Mouse (Mus musculus) c-Kit-positive CD71-positive TER-119-negative erythroid progenitor cells, embryonic 14.5 days (primary cell): Measurements from ENCODE around the gene Nectin2.
A peak's percentile ranks its signal among the peaks of the same experiment; 100 is the strongest.
"Not testable (repeated sequence)": the region's sequence is repeated elsewhere in the genome, so short reads cannot be mapped to it uniquely, and the experiment has no call there.

Source experiments
- DNase-seq: peaks from one replicate; pipeline ENCODE4 v3.0.0-alpha.2; 2013; ENCODE audit warnings: low read depth

Gene Nectin2

DNA sequence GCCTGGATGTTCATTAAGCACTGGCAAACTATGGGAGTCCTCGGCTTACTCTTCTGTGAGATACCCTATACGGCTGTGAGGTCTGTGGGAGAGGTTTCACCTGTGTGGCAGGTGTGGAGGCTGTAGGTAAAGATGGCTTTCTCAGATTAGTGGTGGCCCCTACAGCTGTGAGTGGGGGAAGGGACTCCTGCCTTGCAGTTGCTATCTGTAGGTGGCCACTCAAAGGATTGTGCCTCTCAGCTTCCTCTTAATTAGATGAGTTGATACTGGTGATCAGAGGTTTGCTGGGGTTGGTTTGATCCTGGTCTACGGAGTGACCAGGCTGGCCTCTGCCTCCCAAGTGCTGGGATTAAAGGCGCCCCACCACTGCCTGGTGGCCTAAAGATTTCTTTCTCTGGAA, 45.8 kb downstream of the Nectin2 start:
- DNase-seq = no peak

DNA sequence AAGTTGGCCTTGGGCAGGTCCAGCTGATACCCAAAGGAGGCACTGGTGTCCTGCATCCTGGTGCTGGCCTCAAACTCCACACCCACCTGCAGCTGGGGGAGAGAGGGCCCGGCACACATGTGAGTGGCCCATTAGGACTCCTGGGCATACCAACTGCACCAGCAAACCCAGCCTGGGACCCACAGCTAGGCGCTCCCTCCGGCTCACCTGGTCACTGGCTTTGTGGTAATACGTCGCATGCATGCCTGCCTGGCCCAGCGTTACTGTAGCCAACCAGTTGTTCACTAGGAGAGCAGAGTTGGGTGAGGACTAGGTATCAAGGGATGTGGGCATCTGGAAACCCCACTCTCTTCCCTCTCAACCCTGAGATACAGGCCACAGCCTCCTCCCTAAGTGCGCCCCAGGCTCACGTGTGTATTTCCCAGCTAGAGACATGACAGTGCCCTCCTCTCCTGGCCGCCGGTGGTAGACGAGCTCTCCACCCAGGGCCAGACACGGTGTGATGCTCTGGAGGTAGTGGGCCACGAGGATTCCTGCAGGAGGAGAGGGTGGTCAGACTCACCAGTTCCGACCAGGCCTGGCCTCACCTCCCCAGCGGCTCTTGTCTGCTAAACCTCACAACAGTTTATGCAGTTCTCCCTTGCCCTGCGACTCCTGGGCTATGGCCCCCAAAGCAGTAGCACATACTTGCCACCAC, 47.3 kb downstream of the Nectin2 start:
- no peak for DNase-seq

DNA sequence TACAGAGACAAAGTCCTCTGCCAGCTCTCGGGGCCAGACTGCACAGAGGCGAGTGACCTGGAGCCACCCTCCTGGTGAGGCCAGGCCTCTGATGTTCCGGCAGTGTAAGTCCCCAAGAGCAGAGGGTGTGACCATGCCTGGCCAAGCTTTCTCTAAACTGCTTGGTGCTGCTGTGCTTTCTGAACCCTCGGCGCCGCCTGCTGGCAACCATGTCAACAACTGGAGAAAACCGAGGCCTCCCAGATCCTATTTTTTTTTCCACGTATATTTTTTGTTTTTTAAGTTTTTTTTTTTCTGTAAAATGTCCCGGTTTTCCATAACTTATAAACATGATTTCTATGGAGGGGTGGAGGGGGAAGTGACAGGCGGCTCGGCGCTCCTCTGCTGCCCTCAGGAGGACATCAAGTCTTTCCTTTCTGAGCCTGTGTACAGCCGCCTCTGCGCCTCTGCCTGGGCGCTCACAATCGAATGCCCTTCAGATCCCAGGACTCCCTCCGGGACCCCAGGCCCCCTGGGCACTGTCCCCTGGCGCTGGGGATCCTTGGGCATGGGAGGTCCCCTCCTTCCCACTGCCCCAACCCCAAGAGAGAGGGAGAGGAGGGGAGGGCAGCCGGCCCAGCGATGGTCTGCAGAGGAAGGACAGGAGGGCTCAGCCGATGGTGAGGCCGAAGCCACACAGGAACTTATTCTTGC, 49.1 kb downstream of the Nectin2 start:
- DNase-seq = peak; percentile 57

DNA sequence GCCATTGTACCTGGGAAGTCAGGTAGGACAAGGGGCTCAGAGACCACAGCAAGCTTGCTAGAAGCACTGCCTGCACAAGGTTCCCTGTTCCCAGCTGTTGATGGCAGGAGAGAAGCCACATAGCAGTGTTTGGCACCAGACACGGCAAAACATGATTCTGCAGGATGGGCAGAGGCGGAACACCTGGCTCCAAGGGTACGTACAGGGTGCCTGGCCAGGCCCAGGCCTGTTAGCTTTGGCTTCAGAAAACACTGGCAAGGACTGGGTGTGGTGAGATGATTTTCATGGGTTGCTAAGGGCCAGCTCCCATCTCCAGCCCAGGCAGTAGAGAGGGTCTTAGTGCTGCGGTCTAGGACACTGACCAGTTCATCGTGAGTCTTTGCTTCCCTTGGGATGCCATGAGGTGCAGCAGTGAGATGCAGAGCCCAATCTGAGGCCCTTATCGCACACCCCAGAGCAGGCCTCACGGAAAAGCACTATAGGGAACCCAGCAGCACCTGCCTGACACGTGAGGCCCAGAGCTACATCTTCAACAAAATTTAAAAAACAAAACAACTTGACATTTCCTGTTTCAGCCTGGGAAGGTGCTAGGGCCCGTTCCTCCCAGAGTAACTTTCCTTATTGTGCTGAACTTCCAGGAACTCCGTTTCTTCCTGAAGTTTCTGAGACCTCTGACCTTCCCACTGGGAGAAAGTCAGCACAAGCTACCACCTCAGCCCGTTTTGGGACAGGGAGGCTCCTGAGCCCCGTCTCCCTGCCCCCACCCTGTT, 49.8 kb downstream of the Nectin2 start:
- no peak for DNase-seq

DNA sequence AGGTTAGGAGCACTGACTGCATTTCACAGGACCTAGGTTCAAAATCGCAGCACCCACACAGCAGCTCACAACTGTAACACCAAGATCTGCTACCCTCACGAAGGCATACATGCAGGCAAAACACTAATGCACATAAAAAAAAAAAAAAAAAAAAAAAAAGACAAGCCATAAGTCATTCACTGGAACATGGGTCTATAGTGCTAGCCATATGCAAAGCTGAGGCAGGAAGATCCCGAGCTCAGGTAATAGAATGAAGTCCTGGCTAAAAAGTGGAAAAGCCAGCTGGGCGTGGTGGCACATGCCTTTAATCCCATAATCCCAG, 50.5 kb downstream of the Nectin2 start:
- no peak for DNase-seq

DNA sequence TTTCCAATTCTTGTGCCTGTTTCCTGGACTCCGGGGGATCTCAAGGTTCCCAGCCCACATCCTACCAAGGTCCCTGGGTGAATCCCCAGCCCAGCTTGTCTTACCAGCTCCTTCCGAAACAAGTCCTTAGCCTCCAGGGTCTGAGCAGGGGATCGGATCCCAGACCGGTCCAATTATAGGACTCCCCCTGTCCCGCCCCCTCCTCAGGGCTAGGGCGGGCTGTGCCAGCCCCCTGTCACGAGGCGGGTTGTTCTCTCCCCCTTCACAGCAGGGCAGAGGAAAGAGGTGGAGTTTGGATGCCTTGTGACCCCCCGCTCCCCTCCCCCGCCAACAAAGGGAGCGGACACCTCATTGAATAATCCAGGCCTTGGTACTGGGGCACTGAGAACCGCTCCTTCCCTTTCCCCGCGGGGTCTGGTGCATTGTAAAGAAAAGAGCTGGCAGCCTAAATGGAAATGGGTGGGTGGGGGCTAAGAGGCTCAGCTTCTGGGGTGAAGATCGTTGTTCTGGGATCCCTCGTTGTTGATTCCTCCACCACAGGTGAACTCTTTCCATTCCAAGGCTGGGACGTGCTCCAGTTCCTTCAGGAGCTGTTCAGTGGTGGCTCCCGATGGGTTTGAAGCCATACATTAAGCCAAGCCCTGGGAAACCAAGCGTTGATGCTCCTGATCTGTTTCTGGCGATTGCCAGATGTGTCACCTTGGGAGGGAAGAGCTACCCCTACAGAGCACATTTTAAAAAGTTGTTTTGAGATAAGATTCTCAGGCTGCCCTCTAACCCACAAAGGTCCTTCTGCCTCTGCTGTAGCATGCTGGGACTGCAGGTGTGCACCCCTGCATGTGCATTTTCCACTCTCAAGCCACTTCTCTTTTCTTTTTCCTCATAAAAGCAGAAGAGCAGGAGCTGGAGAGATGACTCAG, 51.1 kb downstream of the Nectin2 start, which contains the start of gene Apoe:
Gene Apoe (minus strand): TSS at position 282 of the 920 bp plus-strand sequence.
- DNase-seq = no peak

DNA sequence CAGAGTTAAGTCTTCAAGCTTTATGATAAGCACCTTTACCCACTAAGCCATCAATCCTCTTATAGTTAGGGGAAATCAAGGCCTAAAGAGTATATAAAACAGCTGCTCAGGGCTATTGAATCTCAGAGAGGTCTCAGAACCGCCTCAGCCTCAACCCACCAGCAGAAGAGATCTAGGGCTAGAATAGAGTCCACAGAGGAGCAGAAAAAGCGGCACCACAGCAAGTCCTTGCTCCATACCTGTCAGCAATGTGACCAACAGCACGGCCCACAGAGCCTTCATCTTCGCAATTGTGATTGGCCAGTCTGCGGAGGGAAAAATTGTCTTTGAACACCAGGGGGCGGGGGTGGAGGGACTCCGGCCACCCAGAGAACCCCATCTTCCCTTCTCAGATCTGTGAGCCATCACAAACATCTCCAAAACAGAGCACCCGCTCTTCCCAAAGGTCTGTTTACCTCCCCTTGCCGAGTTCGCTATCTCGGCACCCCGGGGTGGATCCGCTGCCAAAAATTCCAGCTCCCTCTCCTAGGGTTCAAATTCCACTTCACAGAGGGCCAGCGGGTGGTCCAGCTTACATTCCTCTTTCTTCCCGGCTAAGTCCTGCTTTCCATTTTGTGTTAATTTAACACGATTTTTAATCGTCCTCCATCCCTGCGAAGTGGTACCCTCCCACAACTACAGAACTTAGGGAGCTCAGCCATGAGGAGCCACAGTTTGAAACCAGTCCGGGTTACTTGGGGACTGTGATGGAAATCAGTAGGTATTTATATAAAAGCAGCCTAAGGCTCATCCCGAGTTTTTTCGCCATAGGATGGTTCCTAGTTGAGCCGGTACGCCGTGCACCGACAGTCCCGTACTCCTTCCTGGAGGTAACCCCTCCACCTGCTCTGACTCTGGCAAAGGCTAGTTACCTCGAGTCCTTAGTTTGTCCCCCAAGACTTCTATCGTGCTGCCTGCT, 52.1 kb downstream of the Nectin2 start:
- no peak for DNase-seq

DNA sequence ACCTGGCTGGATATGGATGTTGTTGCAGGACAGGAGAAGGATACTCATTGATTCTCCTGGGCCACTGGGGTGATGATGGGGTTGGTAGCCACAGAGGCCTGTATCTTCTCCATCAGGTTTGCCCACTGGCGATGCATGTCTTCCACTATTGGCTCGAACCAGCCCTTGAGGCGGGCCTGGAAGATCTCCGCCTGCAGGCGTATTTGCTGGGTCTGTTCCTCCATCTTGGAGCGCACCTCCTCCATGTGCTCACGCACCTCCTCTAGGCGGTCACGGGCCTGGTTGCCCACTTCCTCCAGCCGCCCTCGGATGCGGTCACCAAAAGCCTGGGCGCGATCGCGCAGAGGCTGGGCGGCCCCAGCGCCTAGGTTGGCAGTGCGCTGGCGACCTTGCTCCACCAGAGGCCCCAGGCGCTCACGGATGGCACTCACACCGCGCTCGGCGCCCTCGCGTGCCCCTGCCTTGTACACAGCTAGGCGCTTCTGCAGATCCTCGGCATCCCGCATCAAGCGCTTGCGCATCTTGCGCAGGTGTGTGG, 53.9 kb downstream of the Nectin2 start:
- DNase-seq = no peak

DNA sequence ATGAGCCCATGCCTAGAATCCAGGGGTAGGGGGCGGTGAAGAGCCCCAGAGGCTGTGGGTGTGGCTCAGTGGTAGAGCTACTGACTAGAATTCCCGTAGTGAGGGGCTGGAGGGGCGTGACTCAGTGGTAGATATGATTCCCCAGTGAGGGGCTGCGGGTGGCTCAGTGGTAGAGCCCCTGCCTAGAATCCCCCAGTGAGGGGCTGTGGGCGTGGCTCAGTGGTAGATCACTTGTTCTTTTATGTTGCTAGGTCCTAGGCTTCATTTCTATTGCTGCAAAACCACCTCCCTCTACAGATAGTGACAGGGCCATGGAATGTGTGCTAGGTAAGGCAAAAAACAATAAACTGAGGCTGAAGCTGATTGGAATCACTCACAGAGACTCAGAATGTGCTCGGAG, 54.4 kb downstream of the Nectin2 start:
- no peak for DNase-seq

DNA sequence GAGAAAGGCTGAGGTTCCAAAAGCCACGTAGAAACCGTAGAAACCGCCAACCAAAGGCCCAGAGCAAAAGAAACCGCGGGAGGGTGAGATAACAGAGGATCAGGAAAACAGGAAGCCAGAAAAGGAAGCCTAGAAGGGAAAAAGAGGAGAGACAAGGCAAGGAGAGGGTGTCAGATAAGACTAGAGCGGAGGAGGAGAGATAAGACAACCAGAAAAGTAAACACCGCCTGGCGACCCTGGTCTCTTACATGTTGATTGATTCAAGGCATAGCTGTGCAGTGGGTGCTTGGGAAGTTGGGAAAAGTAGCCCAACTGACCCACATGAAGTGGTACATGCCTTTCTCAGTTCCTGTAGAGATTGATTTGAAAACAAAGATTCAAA, 55.1 kb downstream of the Nectin2 start:
- no peak for DNase-seq

DNA sequence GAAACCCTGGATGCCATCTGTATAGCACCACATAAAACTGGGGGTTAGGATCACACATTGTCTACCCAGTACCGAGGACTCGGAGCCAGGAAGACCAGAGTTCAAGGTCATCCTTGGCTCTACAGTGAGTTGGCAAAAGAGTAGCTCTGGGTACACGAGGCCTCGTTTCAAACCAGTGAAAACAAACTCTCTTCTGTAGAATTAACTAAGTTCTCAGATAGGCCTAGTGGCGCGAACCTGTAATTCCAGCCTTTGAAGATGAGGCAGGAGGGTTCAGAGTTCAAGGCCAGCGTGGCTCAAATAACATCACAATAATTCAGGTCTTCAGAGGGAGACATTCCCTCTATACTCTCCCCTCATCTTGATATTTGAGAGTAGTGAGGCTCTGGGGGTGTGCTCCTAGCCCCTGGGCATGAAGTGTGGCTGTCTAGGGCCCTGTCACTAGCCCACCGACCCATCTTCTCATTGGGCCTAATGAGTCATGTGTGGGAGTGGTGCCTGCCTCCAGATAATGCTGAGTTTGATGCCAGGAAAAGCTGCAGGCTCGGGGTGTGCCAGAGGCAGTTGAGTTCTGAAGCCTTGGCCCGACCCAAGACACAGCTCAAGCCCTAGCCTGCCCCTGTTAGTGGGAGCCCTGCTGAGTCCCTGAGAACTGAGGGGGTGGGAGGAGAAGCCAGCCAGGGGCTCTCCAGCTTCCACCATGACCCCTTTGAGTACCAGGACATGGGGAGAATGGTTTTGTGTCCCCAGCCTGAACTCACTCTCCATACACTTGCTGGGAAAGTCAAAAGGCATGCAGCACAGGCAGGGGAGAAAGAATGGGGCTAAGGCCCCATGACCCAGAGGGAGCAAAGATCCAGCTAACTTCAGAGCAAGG, 55.7 kb downstream of the Nectin2 start:
- no peak for DNase-seq

DNA sequence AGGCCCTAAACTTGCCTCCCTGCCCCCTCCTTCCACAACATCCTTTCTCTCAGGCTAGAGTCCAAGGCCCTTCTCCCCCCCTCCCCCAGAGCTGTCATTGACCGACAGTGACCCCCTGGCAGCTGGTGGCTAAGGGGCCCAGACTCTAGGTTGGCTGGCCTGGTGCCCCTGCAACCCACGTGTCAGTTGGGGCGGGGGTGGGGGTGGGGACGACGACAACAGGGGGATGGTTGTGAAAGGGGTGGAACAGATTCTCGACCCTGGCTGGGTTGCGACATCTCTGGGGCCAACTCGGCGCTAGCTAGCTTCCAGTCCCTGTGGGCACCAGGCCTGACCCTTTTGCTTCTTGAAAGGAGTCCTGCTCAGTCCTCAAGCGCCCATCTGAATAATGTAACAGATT, 56.9 kb downstream of the Nectin2 start:
- no peak for DNase-seq

DNA sequence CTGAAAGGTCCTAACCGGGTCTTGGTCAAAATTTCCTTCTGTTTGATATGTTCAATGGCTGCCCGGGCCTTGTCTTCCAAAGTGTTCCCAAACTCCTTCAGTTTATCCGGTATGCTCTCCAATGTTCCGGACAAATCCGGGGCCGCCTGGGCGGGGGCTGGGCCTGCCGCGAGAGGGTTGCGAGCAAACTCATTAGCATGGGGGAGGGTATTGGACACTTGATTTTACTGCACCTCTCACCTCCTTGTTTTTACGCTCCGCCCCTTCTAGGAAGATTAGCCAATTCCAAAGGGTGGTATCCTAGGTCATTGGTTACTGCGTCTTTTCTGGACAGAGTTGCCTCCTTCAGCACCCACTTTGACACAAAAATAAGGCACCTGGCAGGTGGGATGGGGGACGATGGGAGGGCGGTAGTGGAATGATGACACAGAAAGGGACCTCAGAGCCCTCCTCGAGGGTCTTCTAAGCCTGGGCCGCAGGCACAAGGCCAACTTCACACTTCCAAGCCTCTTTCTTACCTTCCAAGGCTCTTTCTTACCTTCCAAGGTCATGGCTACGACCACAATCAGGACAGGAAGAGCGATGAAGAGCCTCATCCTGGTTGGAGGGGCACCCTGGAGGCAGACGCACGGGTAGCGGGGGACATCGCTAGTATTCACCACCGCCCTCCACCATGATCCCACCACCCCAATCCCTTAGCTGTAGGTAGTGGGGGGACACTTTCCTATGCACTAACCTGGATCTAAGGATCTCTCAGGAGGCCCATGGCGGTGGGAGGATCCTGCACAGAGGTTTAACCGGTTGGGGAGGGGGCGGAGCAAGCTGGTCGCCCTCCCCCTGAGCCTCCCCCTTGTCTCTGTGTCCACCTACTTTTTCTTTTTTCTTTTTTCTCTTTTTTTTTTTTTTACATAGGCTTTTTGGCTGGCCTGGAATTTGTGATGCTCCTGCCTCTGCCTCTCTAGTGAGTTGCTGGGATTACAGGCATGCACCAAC, 58.1 kb downstream of the Nectin2 start, which contains the start of gene Apoc1:
Gene Apoc1 (minus strand): TSS at position 788 of the 993 bp plus-strand sequence.
- DNase-seq = no peak

DNA sequence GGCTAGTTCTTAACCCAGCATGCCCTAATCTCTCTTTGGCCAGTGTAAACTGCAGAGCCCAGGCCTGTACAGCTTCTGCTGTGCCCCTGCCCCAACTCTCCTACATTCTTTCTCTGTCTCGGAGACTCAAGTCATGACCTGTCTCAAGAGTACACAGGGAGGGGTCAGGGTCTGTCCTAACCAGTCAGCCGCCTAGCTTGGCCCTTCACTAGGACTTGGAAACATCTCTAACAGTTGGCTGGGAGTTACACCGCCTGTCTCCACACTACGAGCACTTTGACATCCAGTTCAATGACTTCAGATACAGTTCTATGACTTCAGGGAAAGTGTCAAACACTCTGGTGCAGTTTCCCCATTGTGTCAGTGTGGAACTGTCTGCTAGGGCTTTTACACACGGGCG, 58.8 kb downstream of the Nectin2 start:
- no peak for DNase-seq

DNA sequence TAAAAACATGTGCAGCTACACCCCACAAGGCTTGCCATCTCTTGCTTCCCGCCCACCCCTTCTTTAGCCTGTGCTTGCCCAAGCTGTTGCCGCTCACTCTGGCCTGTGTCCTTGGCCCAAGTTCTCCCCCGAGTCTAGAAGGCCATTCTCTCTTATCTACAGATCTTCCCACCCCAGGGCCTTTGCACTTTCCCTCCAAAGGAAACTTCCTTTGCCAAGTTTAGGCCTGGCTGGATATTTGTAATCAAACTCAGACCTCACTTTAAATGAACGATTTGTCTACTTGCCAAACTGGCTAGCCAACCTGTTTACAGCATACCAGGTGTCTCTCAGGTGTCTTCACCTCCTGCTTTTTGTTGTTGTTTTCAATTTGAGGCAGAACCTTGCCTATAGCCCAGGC, 59.4 kb downstream of the Nectin2 start:
- DNase-seq = no peak

DNA sequence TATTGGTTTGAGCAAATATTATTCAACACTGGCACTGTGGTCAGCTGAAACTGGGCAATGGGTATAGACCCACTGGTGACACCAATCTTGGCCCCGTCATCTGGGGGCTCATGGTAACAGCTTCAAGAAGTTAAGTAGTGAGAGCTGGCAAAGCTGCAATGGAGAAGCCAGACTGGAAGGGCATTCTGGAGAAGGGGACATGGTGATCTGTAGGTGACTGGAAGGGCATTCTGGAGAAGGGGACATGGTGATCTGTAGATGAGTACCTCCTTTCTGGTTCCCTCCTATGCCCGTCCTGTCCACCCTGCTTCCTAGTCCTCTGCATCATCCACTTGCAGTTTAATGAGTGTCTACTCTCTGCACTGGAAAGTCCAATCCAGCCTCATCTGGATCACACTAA, 61.7 kb downstream of the Nectin2 start:
- DNase-seq = no peak

DNA sequence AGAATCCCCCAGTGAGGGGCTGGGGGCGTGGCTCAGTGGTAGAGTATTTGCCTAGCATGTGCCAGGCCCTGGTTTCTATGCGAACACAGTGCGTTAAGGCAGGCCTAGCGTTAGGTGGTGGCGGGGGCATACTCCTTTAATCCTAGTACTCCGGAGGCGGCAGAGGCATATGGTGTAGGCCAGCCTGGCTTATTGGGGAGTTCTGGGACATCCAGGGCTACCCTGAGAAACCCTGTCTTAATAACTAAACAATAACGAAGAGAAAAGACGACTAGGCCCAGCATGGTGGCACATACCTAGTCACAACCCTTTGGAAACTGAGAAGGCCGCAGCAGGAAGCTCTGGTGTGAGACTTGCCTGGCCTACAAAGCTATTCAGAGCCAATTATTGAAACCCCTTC, 62.2 kb downstream of the Nectin2 start:
- DNase-seq = no peak

DNA sequence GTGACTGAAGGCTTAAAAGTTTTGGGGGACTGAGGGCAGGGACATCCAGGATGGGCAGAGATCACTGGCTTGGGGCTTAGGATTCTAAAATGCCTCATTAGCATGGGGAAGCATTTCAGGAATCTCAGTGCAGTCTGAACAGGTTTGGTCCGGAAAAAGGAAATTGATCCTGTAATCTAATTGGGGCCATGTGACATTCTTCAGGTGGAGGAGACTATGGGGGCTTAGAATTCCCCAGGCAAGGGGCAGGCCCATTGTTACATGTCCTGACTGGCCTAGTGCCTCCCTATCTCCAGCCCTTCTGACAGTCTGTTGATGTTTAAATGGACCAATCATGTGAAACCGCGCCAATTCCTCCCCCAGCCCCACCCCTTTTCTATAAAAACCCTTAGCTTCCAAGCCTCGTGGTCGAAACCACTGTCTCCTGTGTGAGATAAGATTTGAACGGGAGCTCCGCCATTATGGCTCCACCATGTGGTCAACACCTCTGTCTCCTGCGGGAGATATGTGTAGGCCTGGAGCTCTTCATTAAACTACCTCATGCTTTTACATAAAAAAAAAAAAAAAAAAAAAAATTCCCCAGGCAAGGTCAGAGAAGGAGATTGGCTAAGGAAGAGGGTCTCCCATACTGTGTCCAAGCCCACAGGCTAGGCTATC, 63.2 kb downstream of the Nectin2 start:
- not testable (repeated sequence) for DNase-seq
